Mouse (Mus musculus) myocyte (in vitro differentiated cells): ENCODE results near the gene Odf3l1.

Experiments
- MYOD1 ChIP-seq, 3 experiments: IDR thresholded peaks; one replicate each; pipeline ENCODE4 v1.6.1; 2011; ENCODE audit warnings: control low read depth in 2 of 3, low read depth in 2 of 3, mild to moderate bottlenecking in 2 of 3, moderate library complexity in 1 of 3; ENCODE audit not compliant: insufficient read length in 2 of 3, control insufficient read depth in 1 of 3
- POLR2A ChIP-seq: IDR thresholded peaks from one replicate; pipeline ENCODE4 v1.6.1; 2011; ENCODE audit warnings: low read depth, mild to moderate bottlenecking, control low read depth, moderate library complexity; ENCODE audit not compliant: insufficient read length
- USF1 ChIP-seq: IDR thresholded peaks from one replicate; pipeline ENCODE4 v1.6.1; 2011; ENCODE audit warnings: low read depth, mild to moderate bottlenecking, control low read depth, moderate library complexity

DNA sequence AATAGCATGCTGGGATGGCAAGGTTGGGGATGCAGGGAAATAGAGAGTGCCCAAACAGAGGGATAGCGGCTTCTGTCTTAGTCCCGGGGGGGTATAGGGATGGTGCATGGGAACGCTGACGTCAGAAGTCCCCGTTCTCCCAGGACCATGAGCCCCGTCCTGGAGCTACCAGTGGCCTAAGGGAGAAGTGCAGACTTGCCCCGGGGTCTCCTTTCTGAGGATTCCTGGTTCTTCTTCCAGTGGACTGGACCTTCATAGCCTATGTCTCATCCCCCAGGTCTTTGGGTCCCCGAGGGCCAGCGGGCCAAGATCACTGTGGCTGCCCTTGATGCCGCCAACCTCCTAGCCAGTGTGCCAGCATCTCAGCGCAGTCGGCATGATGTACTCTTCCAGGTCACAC, 32.3 kb upstream of the Odf3l1 start:
- peak; percentile 34 for TF ChIP-seq POLR2A
- TF ChIP-seq USF1 = no peak
- TF ChIP-seq MYOD1 (IDR thresholded peaks at IDR 0.05; ENCODE audit: control insufficient read depth in 1 of 3, insufficient read length in 2 of 3, low read depth in 2 of 3) = no peak
